Mouse (Mus musculus): ENCODE data around the gene Znhit1. TPM values are rescaled to one million over a fixed set of nuclear protein-coding genes. Genes with fewer than 3 reads are reported as not detected.

Znhit1 gene
- polyA plus RNA-seq, 1 experiment: 308 TPM

GRCm38 (mm10) chr5:136962501-136962900 lies 25.3 kb downstream of the Znhit1 start:
- Histone ChIP-seq H3K36me3 (ENCODE audit: control insufficient read depth, insufficient read depth, low read length) (no peaks in the 10 kb centered on the region; the same call in 1 of the 2 replicates), H3K27me3 (ENCODE audit: control insufficient read depth, insufficient read depth, low read length) (no peaks in the 10 kb centered on the region), H3K4me1 (ENCODE audit: control insufficient read depth, insufficient read depth, low read length) (peaks cover 11% of the 10 kb centered on the region), H3K27ac (ENCODE audit: control insufficient read depth, insufficient read depth, low read depth, low read length) (peak overlapping the region; percentile 99), H3K4me3 (ENCODE audit: control insufficient read depth, low read depth, low read length) (peak overlapping the region; percentile 98)
- no peak for TF ChIP-seq POLR2A (IDR thresholded peaks at IDR 0.05; ENCODE audit: control insufficient read depth, low read depth, low read length)
- TF ChIP-seq CTCF (IDR thresholded peaks at IDR 0.05; ENCODE audit: control insufficient read depth, insufficient read depth, insufficient replicate concordance, low read depth, low read length): peak; percentile 86; the same call in 1 of the 2 replicates

- peaks cover 11% of the 10 kb centered on the region for H3K4me1 ChIP-seq (ENCODE audit: control insufficient read depth, insufficient read depth, low read length)
- peak overlapping the region; percentile 98 for H3K4me3 ChIP-seq (ENCODE audit: control insufficient read depth, low read depth, low read length)
- H3K36me3 ChIP-seq (ENCODE audit: control insufficient read depth, insufficient read depth, low read length): no peaks in the 10 kb centered on the region; the same call in 1 of the 2 replicates
- H3K27me3 ChIP-seq (ENCODE audit: control insufficient read depth, insufficient read depth, low read length): no peaks in the 10 kb centered on the region
- no peak for TF ChIP-seq CTCF (IDR thresholded peaks at IDR 0.05; ENCODE audit: control insufficient read depth, insufficient read depth, insufficient replicate concordance, low read depth, low read length)
- TF ChIP-seq POLR2A (IDR thresholded peaks at IDR 0.05; ENCODE audit: control insufficient read depth, low read depth, low read length): peak; percentile 75
- H3K27ac ChIP-seq (ENCODE audit: control insufficient read depth, insufficient read depth, low read depth, low read length): peak overlapping the region; percentile 99
Measured at GRCm38 (mm10) chr5:136961983-136962461, 25.8 kb downstream of the Znhit1 start.

- Histone ChIP-seq H3K4me3 (ENCODE audit: control insufficient read depth, low read depth, low read length) (peak overlapping the region; percentile 98), H3K27ac (ENCODE audit: control insufficient read depth, insufficient read depth, low read depth, low read length) (peak overlapping the region; percentile 43; the same call in 1 of the 2 replicates), H3K4me1 (ENCODE audit: control insufficient read depth, insufficient read depth, low read length) (peaks cover 11% of the 10 kb centered on the region), H3K36me3 (ENCODE audit: control insufficient read depth, insufficient read depth, low read length) (no peaks in the 10 kb centered on the region; the same call in 1 of the 2 replicates), H3K27me3 (ENCODE audit: control insufficient read depth, insufficient read depth, low read length) (no peaks in the 10 kb centered on the region)
- no peak for TF ChIP-seq POLR2A (IDR thresholded peaks at IDR 0.05; ENCODE audit: control insufficient read depth, low read depth, low read length)
- no peak for TF ChIP-seq CTCF (IDR thresholded peaks at IDR 0.05; ENCODE audit: control insufficient read depth, insufficient read depth, insufficient replicate concordance, low read depth, low read length)
Measured at GRCm38 (mm10) chr5:136961334-136961982, 26.4 kb downstream of the Znhit1 start.

GRCm38 (mm10) chr5:136960053-136960452 lies 27.8 kb downstream of the Znhit1 start:
- H3K27me3 ChIP-seq (ENCODE audit: control insufficient read depth, insufficient read depth, low read length): no peaks in the 10 kb centered on the region
- no peak for TF ChIP-seq POLR2A (IDR thresholded peaks at IDR 0.05; ENCODE audit: control insufficient read depth, low read depth, low read length)
- no peak for TF ChIP-seq CTCF (IDR thresholded peaks at IDR 0.05; ENCODE audit: control insufficient read depth, insufficient read depth, insufficient replicate concordance, low read depth, low read length)
- no peak overlapping the region for H3K4me3 ChIP-seq (ENCODE audit: control insufficient read depth, low read depth, low read length)
- H3K4me1 ChIP-seq (ENCODE audit: control insufficient read depth, insufficient read depth, low read length): peaks cover 11% of the 10 kb centered on the region
- H3K36me3 ChIP-seq (ENCODE audit: control insufficient read depth, insufficient read depth, low read length): no peaks in the 10 kb centered on the region
- no peak overlapping the region for H3K27ac ChIP-seq (ENCODE audit: control insufficient read depth, insufficient read depth, low read depth, low read length)

- TF ChIP-seq CTCF (IDR thresholded peaks at IDR 0.05; ENCODE audit: control insufficient read depth, insufficient read depth, insufficient replicate concordance, low read depth, low read length): no peak
- TF ChIP-seq POLR2A (IDR thresholded peaks at IDR 0.05; ENCODE audit: control insufficient read depth, low read depth, low read length): no peak
- Histone ChIP-seq H3K36me3 (ENCODE audit: control insufficient read depth, insufficient read depth, low read length) (no peaks in the 10 kb centered on the region), H3K4me3 (ENCODE audit: control insufficient read depth, low read depth, low read length) (no peak overlapping the region), H3K27ac (ENCODE audit: control insufficient read depth, insufficient read depth, low read depth, low read length) (no peak overlapping the region), H3K27me3 (ENCODE audit: control insufficient read depth, insufficient read depth, low read length) (no peaks in the 10 kb centered on the region), H3K4me1 (ENCODE audit: control insufficient read depth, insufficient read depth, low read length) (peaks cover 12% of the 10 kb centered on the region)
Measured at GRCm38 (mm10) chr5:136958991-136959605, 28.7 kb downstream of the Znhit1 start.

- TF ChIP-seq POLR2A (IDR thresholded peaks at IDR 0.05; ENCODE audit: control insufficient read depth, low read depth, low read length) (no peak), CTCF (IDR thresholded peaks at IDR 0.05; ENCODE audit: control insufficient read depth, insufficient read depth, insufficient replicate concordance, low read depth, low read length) (no peak)
- no peaks in the 10 kb centered on the region for H3K36me3 ChIP-seq (ENCODE audit: control insufficient read depth, insufficient read depth, low read length)
- H3K4me1 ChIP-seq (ENCODE audit: control insufficient read depth, insufficient read depth, low read length): peaks cover 8% of the 10 kb centered on the region
- H3K4me3 ChIP-seq (ENCODE audit: control insufficient read depth, low read depth, low read length): no peak overlapping the region
- H3K27me3 ChIP-seq (ENCODE audit: control insufficient read depth, insufficient read depth, low read length): no peaks in the 10 kb centered on the region
- H3K27ac ChIP-seq (ENCODE audit: control insufficient read depth, insufficient read depth, low read depth, low read length): no peak overlapping the region
Measured at GRCm38 (mm10) chr5:136957250-136957649, 30.6 kb downstream of the Znhit1 start.

GRCm38 (mm10) chr5:136955622-136956021 lies 32.2 kb downstream of the Znhit1 start:
- no peak overlapping the region for H3K4me3 ChIP-seq (ENCODE audit: control insufficient read depth, low read depth, low read length)
- peaks cover 3% of the 10 kb centered on the region for H3K4me1 ChIP-seq (ENCODE audit: control insufficient read depth, insufficient read depth, low read length)
- H3K36me3 ChIP-seq (ENCODE audit: control insufficient read depth, insufficient read depth, low read length): no peaks in the 10 kb centered on the region
- TF ChIP-seq POLR2A (IDR thresholded peaks at IDR 0.05; ENCODE audit: control insufficient read depth, low read depth, low read length) (no peak), CTCF (IDR thresholded peaks at IDR 0.05; ENCODE audit: control insufficient read depth, insufficient read depth, insufficient replicate concordance, low read depth, low read length) (no peak)
- no peak overlapping the region for H3K27ac ChIP-seq (ENCODE audit: control insufficient read depth, insufficient read depth, low read depth, low read length)
- H3K27me3 ChIP-seq (ENCODE audit: control insufficient read depth, insufficient read depth, low read length): no peaks in the 10 kb centered on the region

Data from testis, adult 2 months (tissue).